Mouse (Mus musculus) bone marrow, adult 2 months (tissue): ENCODE results near the gene Add3. TPM values are rescaled to one million over a fixed set of nuclear protein-coding genes. Genes with fewer than 3 reads are reported as not detected.
A peak's percentile ranks its signal among the peaks of the same experiment; 100 is the strongest.

ENCODE experiments used
- H3K27ac ChIP-seq: fragments of 200-500 bp; 2 replicates; pipeline ENCODE4 v1.5.1; 2012; ENCODE audit warnings: low read depth, mild to moderate bottlenecking, control low read depth, inconsistent platforms, low read length; ENCODE audit not compliant: control insufficient read depth, poor library complexity, insufficient read depth
- H3K4me1 ChIP-seq: fragments of 200-500 bp; 2 replicates; pipeline ENCODE4 v1.6.1; 2011; ENCODE audit warnings: low read length; ENCODE audit not compliant: control insufficient read depth, insufficient read depth
- H3K4me3 ChIP-seq: fragments of 200-500 bp; replicated peaks from 2 replicates; pipeline ENCODE3; 2011; ENCODE audit warnings: mild to moderate bottlenecking, low read depth, low read length, control low read depth; ENCODE audit not compliant: control insufficient read depth
- CTCF ChIP-seq: fragments of 200-500 bp; IDR thresholded peaks from 2 replicates; pipeline ENCODE4 v1.5.1; 2011; ENCODE audit warnings: low read length, control low read depth; ENCODE audit not compliant: control insufficient read depth, insufficient read depth
- POLR2A ChIP-seq: fragments of 200-500 bp; IDR thresholded peaks from 2 replicates; pipeline ENCODE4 v1.6.1; 2011; ENCODE audit warnings: low read depth, mild to moderate bottlenecking, control low read depth, low read length, borderline replicate concordance; ENCODE audit not compliant: control insufficient read depth
- WGBS: fragments of 180-500 bp; shearing (Covaris S2); methylation state at CpG from one replicate; pipeline ENCODE4 v1.1.7; 2018; 5-methylcytosine and 5-hydroxymethylcytosine counted together
- polyA plus RNA-seq: library from polyadenylated mRNA; stranded (reverse); fragments of >200 nt; gene quantifications from 2 replicates; pipeline ENCODE4 v1.2.4, GENCODE M21; 2011; ENCODE audit warnings: low replicate concordance; ENCODE audit not compliant: missing spikeins, insufficient read depth, insufficient read length

Add3 gene
- polyA plus RNA-seq, 1 experiment = 43.6 TPM

GRCm38 (mm10) chr19:53198706-53199572, 58.7 kb downstream of the Add3 start:
- Histone ChIP-seq H3K4me1 (peaks cover 5% of the 10 kb centered on the region; the same call in 1 of the 2 replicates), H3K4me3 (no peak overlapping the region), H3K27ac (no peak overlapping the region)
- TF ChIP-seq POLR2A (no peak), CTCF (no peak)
- WGBS = 78% methylated on average over 17 of the region's 17 CpGs

GRCm38 (mm10) chr19:53199711-53200110, 59.5 kb downstream of the Add3 start:
- Histone ChIP-seq H3K4me1 (peaks cover 5% of the 10 kb centered on the region; the same call in 1 of the 2 replicates), H3K4me3 (no peak overlapping the region), H3K27ac (no peak overlapping the region)
- WGBS = 91% methylated on average over 9 of the region's 9 CpGs
- TF ChIP-seq POLR2A (no peak), CTCF (no peak)

DNA sequence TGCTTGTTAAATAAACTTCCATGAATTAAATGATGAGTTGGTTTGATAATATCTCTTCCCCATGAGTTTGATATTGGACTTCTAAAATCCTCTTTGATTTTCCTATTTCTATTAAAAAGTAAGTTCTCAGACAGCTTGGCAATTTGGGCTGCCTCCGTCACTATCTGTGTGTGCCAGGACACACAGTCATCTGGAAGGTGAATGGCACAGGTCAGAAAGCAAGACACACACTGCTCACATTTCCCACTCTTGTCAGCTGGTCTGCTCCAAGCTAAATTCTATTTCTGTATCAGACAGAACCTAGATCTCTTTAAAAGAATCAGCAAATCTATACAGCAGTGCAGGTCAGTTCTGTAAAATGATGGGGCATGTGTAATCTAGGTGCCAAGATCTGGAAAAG, 61.9 kb downstream of the Add3 start:
- Histone ChIP-seq H3K27ac (no peak overlapping the region), H3K4me1 (peaks cover 5% of the 10 kb centered on the region), H3K4me3 (no peak overlapping the region)
- 89% methylated on average over 1 of the region's 1 CpGs for WGBS
- TF ChIP-seq CTCF (no peak), POLR2A (no peak)

DNA sequence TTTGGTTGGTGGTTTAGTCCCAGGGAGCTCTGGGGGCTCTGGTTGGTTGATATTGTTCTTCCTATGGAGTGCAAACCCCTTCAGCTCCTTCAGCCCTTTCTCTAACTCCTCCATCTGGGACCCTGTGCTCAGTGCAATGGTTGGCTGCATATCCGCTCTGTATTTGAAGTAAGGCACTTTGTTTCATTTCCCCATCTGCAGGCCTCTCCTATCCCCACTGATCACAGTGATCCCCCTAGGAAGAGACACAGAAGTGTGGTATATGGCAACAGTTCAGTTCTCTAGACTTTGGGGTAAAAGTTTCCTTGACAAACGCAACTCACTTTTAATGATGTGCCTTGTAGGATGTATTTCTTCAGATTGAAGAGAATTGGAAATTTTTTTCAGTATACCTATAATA, 66.7 kb downstream of the Add3 start:
- 80% methylated on average over 2 of the region's 2 CpGs for WGBS
- no peak for TF ChIP-seq POLR2A
- no peak for TF ChIP-seq CTCF
- H3K4me1 ChIP-seq = peaks cover 5% of the 10 kb centered on the region
- H3K4me3 ChIP-seq = no peak overlapping the region
- H3K27ac ChIP-seq = no peak overlapping the region

DNA sequence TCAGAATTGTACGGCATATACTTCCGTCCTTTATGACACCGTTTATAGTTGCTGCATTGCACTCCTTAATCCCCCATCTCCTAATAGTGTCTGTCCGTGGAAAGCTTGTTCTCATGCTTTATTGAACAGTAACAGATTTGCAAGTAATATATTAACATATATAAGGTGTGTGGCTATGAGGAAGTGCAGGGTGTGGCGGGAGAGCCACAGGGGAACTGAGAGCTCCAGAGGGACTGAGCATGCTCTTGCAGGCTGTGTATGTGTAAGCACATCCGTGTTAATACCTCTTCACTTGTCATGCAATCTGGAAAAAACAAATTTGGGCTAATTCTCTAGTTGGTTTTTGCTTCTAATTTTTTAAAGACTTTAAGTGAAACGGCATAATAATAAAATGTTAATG, 68.6 kb downstream of the Add3 start:
- Histone ChIP-seq H3K4me3 (no peak overlapping the region), H3K27ac (no peak overlapping the region), H3K4me1 (peaks cover 7% of the 10 kb centered on the region)
- WGBS = 60% methylated on average over 7 of the region's 7 CpGs
- no peak for TF ChIP-seq CTCF
- TF ChIP-seq POLR2A = no peak

DNA sequence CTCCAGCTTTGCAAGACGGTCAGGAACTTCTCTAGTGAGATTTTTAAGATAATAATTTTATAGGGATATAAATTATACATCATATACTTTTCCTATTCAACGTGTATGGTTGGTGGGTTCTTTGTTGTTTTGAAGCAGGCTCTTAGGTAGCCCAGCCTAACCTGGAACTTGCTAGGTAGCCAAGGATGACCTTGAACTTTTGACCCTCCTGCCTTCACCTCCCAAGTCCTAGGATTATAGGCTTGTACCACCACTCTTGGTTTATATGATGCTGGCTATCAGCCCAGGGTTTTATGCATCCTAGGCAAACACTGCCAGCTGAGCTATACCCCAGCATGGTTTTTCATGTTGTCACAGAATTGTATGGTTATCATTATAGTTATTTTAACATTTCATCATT, 70.0 kb downstream of the Add3 start:
- no peak for TF ChIP-seq CTCF
- no peak for TF ChIP-seq POLR2A
- Histone ChIP-seq H3K27ac (no peak overlapping the region), H3K4me3 (no peak overlapping the region), H3K4me1 (peaks cover 7% of the 10 kb centered on the region)
- WGBS = 57% methylated on average over 2 of the region's 2 CpGs

DNA sequence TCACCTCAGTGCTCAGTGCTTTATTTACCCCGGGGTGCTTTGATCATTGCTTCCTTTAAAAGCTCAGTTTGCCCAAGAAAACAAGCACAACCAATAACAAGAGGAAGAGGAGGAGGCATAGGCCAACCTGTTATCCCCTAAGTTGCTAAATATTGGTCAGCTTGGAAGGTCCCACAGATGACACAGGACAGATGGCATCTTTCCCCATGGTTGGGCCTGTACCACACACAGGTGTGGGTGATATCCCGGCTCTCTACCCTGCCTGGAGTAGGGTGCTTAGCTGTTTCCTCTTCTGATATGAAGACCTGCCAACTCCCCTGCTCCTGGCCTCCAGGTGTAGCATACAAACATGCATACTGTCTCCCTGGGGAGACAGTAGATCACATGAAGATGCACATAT, 75.1 kb downstream of the Add3 start:
- 70% methylated on average over 2 of the region's 2 CpGs for WGBS
- H3K4me1 ChIP-seq = peaks cover 11% of the 10 kb centered on the region
- no peak overlapping the region for H3K4me3 ChIP-seq
- TF ChIP-seq POLR2A (no peak), CTCF (no peak)
- H3K27ac ChIP-seq = no peak overlapping the region

DNA sequence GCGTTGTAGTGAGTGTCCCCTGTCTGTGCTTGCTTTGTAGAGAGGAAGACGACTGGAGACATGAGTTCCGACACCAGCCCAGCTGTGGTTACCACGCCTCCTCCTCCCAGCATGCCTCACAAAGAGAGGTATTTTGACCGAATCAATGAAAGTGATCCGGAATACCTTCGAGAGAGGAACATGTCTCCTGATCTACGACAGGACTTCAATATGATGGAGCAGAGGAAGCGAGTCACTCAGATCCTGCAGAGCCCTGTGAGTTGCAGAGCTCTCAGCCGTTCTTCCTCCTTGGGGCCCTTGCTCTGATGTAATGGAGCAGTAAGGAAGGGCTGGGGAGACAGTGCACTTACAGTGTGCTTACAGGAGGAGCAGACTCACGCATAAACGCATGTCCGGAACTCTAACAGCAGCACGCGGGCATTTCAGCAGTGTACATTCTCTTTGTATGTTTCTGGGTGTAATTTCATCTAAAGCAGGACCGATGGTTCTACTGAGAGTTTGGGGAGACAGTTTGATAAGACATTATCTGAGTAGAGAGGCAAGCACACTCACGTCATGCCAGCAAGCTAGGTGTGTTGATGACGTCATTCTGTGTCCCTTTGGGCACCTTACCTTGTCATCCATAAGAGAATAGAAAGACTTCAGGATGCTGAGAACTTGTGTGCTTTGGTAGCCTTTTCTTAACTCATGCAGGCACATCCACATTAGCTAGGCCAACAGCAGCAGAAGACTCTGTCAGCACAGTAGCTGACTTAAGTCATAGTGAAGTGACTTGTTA, 76.7 kb downstream of the Add3 start:
- no peak for TF ChIP-seq POLR2A
- WGBS = 33% methylated on average over 18 of the region's 18 CpGs
- Histone ChIP-seq H3K4me3 (peak overlapping the region; percentile 8), H3K27ac (peak overlapping the region; percentile 1; the same call in 1 of the 2 replicates), H3K4me1 (peaks cover 10% of the 10 kb centered on the region; the same call in 1 of the 2 replicates)
